In genomic region chr12:33961013-33961412, GRCm38 (mm10) we compare ENCODE assay signal across 20 mouse cellular contexts. TPM values are rescaled to one million over a fixed set of nuclear protein-coding genes. Genes with fewer than 3 reads are reported as not detected.
DNase-seq lines count a peak whose midpoint lies in the region; ATAC-seq lines count a peak whose summit lies in the region.
"Had no signal": no experiment of that assay in that cellular context is flagged by ENCODE, and none has a peak within 500 bp of the region (broad histone marks: within the 10 kb centered on the region; RNA-seq: fewer than 3 reads in every experiment).

No protein-coding gene starts in this region.

- DNase-seq in heart, postnatal 25 days (ENCODE audit: low spot score) = no peak
- no peak for DNase-seq in embryonic facial prominence, embryonic 10.5 days (ENCODE audit: low spot score)
- DNase-seq in cerebellum, adult 9-10 months = no peak
- no peak for DNase-seq in spleen, adult 18-20 months
- DNase-seq: adrenal gland, postnatal 14 days; cerebellum, adult 8-10 months; heart, adult 18-20 months; kidney, adult 2 months; kidney, postnatal 36 days; liver; lung, adult 18-20 months; lung, postnatal 4 days; thymus, adult 18-20 months had no signal

- no peak overlapping the region for H3K27ac ChIP-seq in heart, embryonic 14.5 days (replicated peaks in 1 of 2; ENCODE audit: control insufficient read depth in 1 of 2, insufficient read depth in 1 of 2, low read depth in 2 of 2, low read length in 2 of 2)
- H3K27ac ChIP-seq in embryonic facial prominence, embryonic 10.5 days (replicated peaks) = peak overlapping the region; percentile 98
- peak overlapping the region; percentile 98 for H3K27ac ChIP-seq in embryonic facial prominence, embryonic 13.5 days
- H3K27ac ChIP-seq in limb, embryonic 15.5 days = peak overlapping the region; percentile 84
- H3K27ac ChIP-seq: forebrain, embryonic 15.5 days; hindbrain, embryonic 13.5 days; midbrain, embryonic 15.5 days had no signal

- H3K9me3 ChIP-seq in heart, embryonic 14.5 days (ENCODE audit: control insufficient read depth, low read length) = no peaks in the 10 kb centered on the region
- no peaks in the 10 kb centered on the region for H3K9me3 ChIP-seq in embryonic facial prominence, embryonic 10.5 days
- H3K9me3 ChIP-seq in embryonic facial prominence, embryonic 13.5 days = no peaks in the 10 kb centered on the region
- H3K9me3 ChIP-seq in limb, embryonic 15.5 days = no peaks in the 10 kb centered on the region
- H3K9me3 ChIP-seq: forebrain, embryonic 15.5 days; hindbrain, embryonic 13.5 days; midbrain, embryonic 15.5 days had no signal

- ATAC-seq in heart, embryonic 14.5 days (ENCODE audit: insufficient number of reproducible peaks, insufficient read depth, low FRiP score, low read depth) = no peak
- ATAC-seq in embryonic facial prominence, embryonic 13.5 days (ENCODE audit: insufficient number of reproducible peaks, insufficient read depth, low FRiP score, low TSS enrichment, low read depth) = no peak
- ATAC-seq in limb, embryonic 15.5 days (ENCODE audit: insufficient number of reproducible peaks, low FRiP score, low TSS enrichment, low read depth) = no peak
- ATAC-seq: forebrain, embryonic 15.5 days; midbrain, embryonic 15.5 days had no signal

- H3K4me2 ChIP-seq in heart, embryonic 14.5 days (ENCODE audit: low read length) = peak overlapping the region; percentile 19
- peak overlapping the region; percentile 76 for H3K4me2 ChIP-seq in embryonic facial prominence, embryonic 13.5 days
- H3K4me2 ChIP-seq in limb, embryonic 15.5 days = peak overlapping the region; percentile 36
- H3K4me2 ChIP-seq: forebrain, embryonic 15.5 days; hindbrain, embryonic 13.5 days; midbrain, embryonic 15.5 days had no signal

- H3K9ac ChIP-seq in heart, embryonic 14.5 days (ENCODE audit: low read length) = no peak overlapping the region
- peak overlapping the region; percentile 91 for H3K9ac ChIP-seq in embryonic facial prominence, embryonic 13.5 days
- H3K9ac ChIP-seq in limb, embryonic 15.5 days = peak overlapping the region; percentile 23
- H3K9ac ChIP-seq: forebrain, embryonic 15.5 days; hindbrain, embryonic 13.5 days; midbrain, embryonic 15.5 days had no signal

- intact Hi-C loops in heart, postnatal 25 days (cut with DNase I) = no loop called here

- 57% methylated on average over 5 of the region's 5 CpGs for WGBS in heart, embryonic 14.5 days
- 10% methylated on average over 5 of the region's 5 CpGs for WGBS in embryonic facial prominence, embryonic 10.5 days
- 7% methylated on average over 5 of the region's 5 CpGs for WGBS in embryonic facial prominence, embryonic 13.5 days
- WGBS in limb, embryonic 15.5 days = 21% methylated on average over 5 of the region's 5 CpGs

- H3K36me3 ChIP-seq in heart, embryonic 14.5 days (ENCODE audit: control insufficient read depth, insufficient read depth, low read length) = no peaks in the 10 kb centered on the region
- H3K36me3 ChIP-seq in embryonic facial prominence, embryonic 10.5 days (replicated peaks) = no peaks in the 10 kb centered on the region
- H3K36me3 ChIP-seq in embryonic facial prominence, embryonic 13.5 days = no peaks in the 10 kb centered on the region
- H3K36me3 ChIP-seq in limb, embryonic 15.5 days = no peaks in the 10 kb centered on the region
- H3K36me3 ChIP-seq: forebrain, embryonic 15.5 days; hindbrain, embryonic 13.5 days; midbrain, embryonic 15.5 days had no signal

- peaks cover 0 to 4% of the 10 kb centered on the region in 2 experiments; a peak in 2 of 4 replicates for H3K4me1 ChIP-seq in heart, embryonic 14.5 days (ENCODE audit: control insufficient read depth in 2 of 2, insufficient read depth in 2 of 2, low read length in 2 of 2)
- H3K4me1 ChIP-seq in embryonic facial prominence, embryonic 10.5 days = peaks cover 57% of the 10 kb centered on the region
- peaks cover 37% of the 10 kb centered on the region for H3K4me1 ChIP-seq in embryonic facial prominence, embryonic 13.5 days
- peaks cover 19% of the 10 kb centered on the region for H3K4me1 ChIP-seq in limb, embryonic 15.5 days

- peak overlapping the region in 1 of 2 experiments; percentile 8; a peak in 2 of 4 replicates for H3K4me3 ChIP-seq in heart, embryonic 14.5 days (ENCODE audit: control insufficient read depth in 1 of 2, insufficient read depth in 1 of 2, low read depth in 1 of 2, low read length in 2 of 2)
- H3K4me3 ChIP-seq in embryonic facial prominence, embryonic 10.5 days = peak overlapping the region; percentile 87
- peak overlapping the region; percentile 90 for H3K4me3 ChIP-seq in embryonic facial prominence, embryonic 13.5 days
- H3K4me3 ChIP-seq in limb, embryonic 15.5 days = peak overlapping the region; percentile 36
- H3K4me3 ChIP-seq: forebrain, embryonic 15.5 days; hindbrain, embryonic 13.5 days; midbrain, embryonic 15.5 days had no signal

- H3K27me3 ChIP-seq in heart, embryonic 14.5 days (ENCODE audit: control insufficient read depth, insufficient read depth, low read length) = peaks cover 84% of the 10 kb centered on the region
- H3K27me3 ChIP-seq in embryonic facial prominence, embryonic 10.5 days (replicated peaks; ENCODE audit: low read depth, poor library complexity, severe bottlenecking) = peaks cover 96% of the 10 kb centered on the region
- H3K27me3 ChIP-seq in embryonic facial prominence, embryonic 13.5 days = peaks cover 21% of the 10 kb centered on the region
- H3K27me3 ChIP-seq in limb, embryonic 15.5 days = peaks cover 39% of the 10 kb centered on the region

RNA-seq across cellular contexts. Expression of gene Twist1, which starts 3.5 kb away (rescaled TPM):
- 3.8 and 6.3 TPM in 2 replicates for polyA plus RNA-seq in heart, embryonic 14.5 days (2014; fragmentation: Nextera tagmentation; extraction: Ambion mirVana)
- 1 to 10 TPM; 1.9 to 2.0 TPM for total RNA-seq in heart, postnatal 25 days (2021)
- 29.0 and 35.6 TPM in 2 replicates for polyA plus RNA-seq in embryonic facial prominence, embryonic 10.5 days (2016; fragmentation: Nextera tagmentation; extraction: Ambion mirVana)
- polyA plus RNA-seq in embryonic facial prominence, embryonic 13.5 days (2015; fragmentation: Nextera tagmentation; extraction: Ambion mirVana) = 56.1 and 63.1 TPM in 2 replicates
- 27.9 and 43.7 TPM in 2 replicates for polyA plus RNA-seq in limb, embryonic 15.5 days (2015; fragmentation: Nextera tagmentation; extraction: Ambion mirVana)

RNA-seq across cellular contexts. Expression of gene Ferd3l, which starts 32.8 kb away (rescaled TPM):
- not detected in 2 replicates for polyA plus RNA-seq in heart, embryonic 14.5 days (2014; fragmentation: Nextera tagmentation; extraction: Ambion mirVana)
- total RNA-seq in heart, postnatal 25 days (2021) = not detected
- 0.52 TPM in 1 of 2 replicates, not detected in the other for polyA plus RNA-seq in embryonic facial prominence, embryonic 10.5 days (2016; fragmentation: Nextera tagmentation; extraction: Ambion mirVana)
- not detected in 2 replicates for polyA plus RNA-seq in embryonic facial prominence, embryonic 13.5 days (2015; fragmentation: Nextera tagmentation; extraction: Ambion mirVana)
- not detected in 2 replicates for polyA plus RNA-seq in limb, embryonic 15.5 days (2015; fragmentation: Nextera tagmentation; extraction: Ambion mirVana)
- total RNA-seq: adrenal gland, postnatal 14 days; heart, adult 18-20 months had no signal
- polyA plus RNA-seq: forebrain, embryonic 15.5 days; kidney, adult 2 months; urinary bladder, adult 2 months had no signal

Comparison
In these comparisons a context has a peak if more than half of its experiments do, and no peak if none do; other contexts are left out.
1. H3K27ac ChIP-seq: peak in embryonic facial prominence, embryonic 10.5 days (single experiment), embryonic facial prominence, embryonic 13.5 days (single experiment) and limb, embryonic 15.5 days (single experiment); none in heart, embryonic 14.5 days (0 of 2).
2. H3K4me2 ChIP-seq: peak in every context shown above with its lines; median percentile 76 in embryonic facial prominence, embryonic 13.5 days; 36 in limb, embryonic 15.5 days; 19 in heart, embryonic 14.5 days.